Mouse (Mus musculus) bone marrow macrophage, adult 2 months (primary cell): ENCODE measurements around the gene Git1.

Experiments
- CTCF ChIP-seq: IDR thresholded peaks from 2 replicates; pipeline ENCODE4 v1.5.1; 2012; ENCODE audit warnings: low read depth, mild to moderate bottlenecking, low read length, moderate library complexity
- POLR2A ChIP-seq: IDR thresholded peaks from 2 replicates; pipeline ENCODE4 v1.6.1; 2012; ENCODE audit warnings: mild to moderate bottlenecking, low read depth, low read length, borderline replicate concordance

DNA sequence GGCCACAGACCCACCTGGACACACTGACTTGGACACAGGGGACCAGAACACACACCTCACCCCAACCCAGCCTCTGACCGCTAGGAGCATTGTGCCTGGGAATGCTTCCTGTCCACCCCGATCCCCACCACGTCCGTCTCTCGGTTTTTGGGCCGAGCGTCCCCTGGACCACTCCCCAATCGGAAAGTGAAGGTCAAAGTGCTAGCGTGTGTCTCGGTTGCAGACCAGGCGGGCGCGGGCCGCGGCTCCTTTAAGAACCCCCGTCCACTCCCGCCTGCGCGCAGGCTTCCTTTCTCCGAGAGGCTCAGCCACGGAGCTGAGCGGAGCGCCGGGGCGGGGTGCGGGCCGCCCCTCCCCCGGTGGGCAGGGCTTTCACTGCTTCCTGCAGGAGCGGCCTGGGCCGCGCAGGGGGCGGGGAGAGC lies 440 bp upstream of the Git1 start:
- TF ChIP-seq POLR2A = no peak
- TF ChIP-seq CTCF = no peak
